Comparison of ENCODE assay signal across 8 mouse cellular contexts in the genomic region with DNA sequence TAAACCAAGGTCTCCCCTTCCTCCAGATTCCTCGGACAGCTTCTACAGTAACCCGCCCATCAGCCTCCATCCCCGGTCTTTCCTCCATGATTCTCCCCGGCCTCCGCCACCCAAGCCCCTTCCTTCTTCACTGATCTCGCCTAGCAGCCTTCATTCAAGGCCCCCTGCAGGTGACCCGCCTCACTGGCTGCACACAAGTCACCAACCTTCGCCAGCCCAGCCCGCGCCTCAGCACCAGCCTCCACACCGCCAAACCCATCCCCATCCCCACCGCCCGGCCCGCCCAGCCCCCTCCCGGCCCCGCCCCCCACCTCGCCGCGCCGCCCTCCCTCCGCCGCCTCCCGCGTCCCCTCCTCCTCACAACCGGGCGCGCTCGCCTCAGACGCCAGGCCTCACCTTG. TPM values are rescaled to one million over a fixed set of nuclear protein-coding genes. Genes with fewer than 3 reads are reported as not detected.
DNase-seq lines count a peak whose midpoint lies in the region; ATAC-seq and TF ChIP-seq lines count a peak whose summit lies in the region.

No protein-coding gene starts in this region.

- WGBS in forebrain, embryonic 13.5 days, result under 1% methylated on average over 14 of the region's 29 CpGs
- WGBS in macrophage (ENCODE audit: missing documents), result 0% methylated on average over 14 of the region's 29 CpGs

- H3K27me3 ChIP-seq in C2C12 (ENCODE audit: control insufficient read depth, insufficient read depth, insufficient read length), result no peaks in the 10 kb centered on the region
- no peaks in the 10 kb centered on the region for H3K27me3 ChIP-seq in forebrain, embryonic 13.5 days

- peak overlapping the region; percentile 96 for H3ac ChIP-seq in C2C12 (ENCODE audit: control insufficient read depth, insufficient read length, low read depth)

- peak overlapping the region; percentile 80 for H3K9ac ChIP-seq in forebrain, embryonic 13.5 days

- H3K27ac ChIP-seq in forebrain, embryonic 13.5 days, result peak overlapping the region; percentile 92
- no peak overlapping the region for H3K27ac ChIP-seq in macrophage

- peak; percentile 74 for DNase-seq in adrenal gland, postnatal 14 days
- no peak for DNase-seq in adrenal gland, adult 2 months
- peak; percentile 29 for DNase-seq in c-Kit-positive CD71-positive TER-119-positive erythroid progenitor cells, embryonic 14.5 days (ENCODE audit: low spot score)
- peak; percentile 83 for DNase-seq in kidney, postnatal 10 days
- peak; percentile 75 to 78 for DNase-seq in spleen, postnatal 36 days (ENCODE audit: low spot score in 2 of 2)

- H3K9me3 ChIP-seq in forebrain, embryonic 13.5 days (replicated peaks), result 0 out of 2 replicates have a peak, but pooled peaks cover 3% of the 10 kb centered on the region

- H3K4me3 ChIP-seq in C2C12 (ENCODE audit: insufficient read depth, poor library complexity, severe bottlenecking) (peak overlapping the region; percentile 49), macrophage (ENCODE audit: inconsistent target) (peak overlapping the region; percentile 67)
- H3K4me3 ChIP-seq in forebrain, embryonic 13.5 days, result peak overlapping the region; percentile 68

- H3K36me3 ChIP-seq in C2C12 (ENCODE audit: control insufficient read depth, insufficient read depth), result peaks cover 20% of the 10 kb centered on the region
- peaks cover 33% of the 10 kb centered on the region for H3K36me3 ChIP-seq in forebrain, embryonic 13.5 days (ENCODE audit: poor library complexity, severe bottlenecking)
- no peaks in the 10 kb centered on the region for H3K36me3 ChIP-seq in macrophage (ENCODE audit: inconsistent target)

- H3K4me1 ChIP-seq in forebrain, embryonic 13.5 days, result peaks cover 25% of the 10 kb centered on the region

- H3K79me2 ChIP-seq in C2C12 (ENCODE audit: control insufficient read depth, insufficient read depth) (peaks cover 41% of the 10 kb centered on the region), macrophage (ENCODE audit: inconsistent target) (peaks cover 37% of the 10 kb centered on the region)

- ATAC-seq in forebrain, embryonic 13.5 days, result peak; percentile 77

- no peak for TF ChIP-seq CTCF in C2C12 (IDR thresholded peaks at IDR 0.05; ENCODE audit: control insufficient read depth, insufficient read depth, insufficient read length)

- peak overlapping the region; percentile 82 for H3K4me2 ChIP-seq in forebrain, embryonic 13.5 days

- peaks cover 17% of the 10 kb centered on the region for H3K79me3 ChIP-seq in C2C12 (ENCODE audit: low read depth)

TF ChIP-seq in C2C12, 6 proteins besides CTCF, POLR2A, EP300 and RAD21:
- TF ChIP-seq FOSL1 (IDR thresholded peaks at IDR 0.05; ENCODE audit: insufficient read depth, low read length, poor library complexity, severe bottlenecking) (no peak), CEBPB (IDR thresholded peaks at IDR 0.05; ENCODE audit: low read depth) (no peak), USF1 (IDR thresholded peaks at IDR 0.05; ENCODE audit: low read depth) (no peak), MYOG (IDR thresholded peaks at IDR 0.05; ENCODE audit: control insufficient read depth, extremely low read depth, insufficient read length) (no peak), MYOD1 (IDR thresholded peaks at IDR 0.05; ENCODE audit: control insufficient read depth, insufficient read length, low read depth) (no peak), MAX (IDR thresholded peaks at IDR 0.05) (no peak)

RNA-seq across cellular contexts. Expression of gene Dcaf15, which starts 0.3 kb away (rescaled TPM):
- 16.5 and 21.0 TPM in 2 replicates for total RNA-seq in adrenal gland, postnatal 14 days (2021)
- 10 to 100 TPM; 14.4 to 18.2 TPM for total RNA-seq in adrenal gland, adult 2 months (2021)
- polyA plus RNA-seq in adrenal gland, adult 2 months (2012; rRNA removed), result 60.2 and 62.7 TPM in 2 replicates
- 45.2 TPM for polyA plus RNA-seq in C2C12 (2012; fragmentation: generic; extraction: Trizol)
- 17.0 and 19.2 TPM in 2 replicates for polyA plus RNA-seq in forebrain, embryonic 13.5 days (2015; fragmentation: Nextera tagmentation; extraction: Ambion mirVana)
- 10 to 100 TPM; 10.2 to 38.2 (median 23.3) TPM for total RNA-seq in macrophage (2018; cell fraction: chromatin; rRNA removed)
- total RNA-seq in macrophage (2018; cell fraction: cytosol; rRNA removed), result 10 to 100 TPM in 22 of 26 experiments, 1 to 10 TPM in 4; 7.7 to 18.8 (median 13.1) TPM
- total RNA-seq in macrophage (2018; cell fraction: nucleus; rRNA removed), result 10 to 100 TPM in 25 of 26 experiments, 1 to 10 TPM in 1; 8.6 to 25.9 (median 16.8) TPM
- polyA plus RNA-seq in macrophage (2018), result 8.5 to 14.2 TPM (median 10.7 TPM) in 3 replicates

RNA-seq across cellular contexts. Expression of gene Podnl1, which starts 21.6 kb away (rescaled TPM):
- 0.44 and 1.1 TPM in 2 replicates for total RNA-seq in adrenal gland, postnatal 14 days (2021)
- under 1 TPM; 0.23 to 0.31 TPM for total RNA-seq in adrenal gland, adult 2 months (2021)
- 2.4 and 2.5 TPM in 2 replicates for polyA plus RNA-seq in adrenal gland, adult 2 months (2012; rRNA removed)
- polyA plus RNA-seq in C2C12 (2012; fragmentation: generic; extraction: Trizol) (10.3 TPM), macrophage (2018) (not detected in 3 replicates)
- polyA plus RNA-seq in forebrain, embryonic 13.5 days (2015; fragmentation: Nextera tagmentation; extraction: Ambion mirVana), result 0.24 and 0.27 TPM in 2 replicates
- not detected for total RNA-seq in macrophage (2018; cell fraction: chromatin; rRNA removed)
- total RNA-seq in macrophage (2018; cell fraction: cytosol; rRNA removed), result not detected
- total RNA-seq in macrophage (2018; cell fraction: nucleus; rRNA removed), result under 1 TPM in 1 of 26 experiments, not detected in 25; 0.26 TPM

RNA-seq across cellular contexts. Expression of gene Rfx1, which starts 37.6 kb away (rescaled TPM):
- 15.2 and 17.3 TPM in 2 replicates for total RNA-seq in adrenal gland, postnatal 14 days (2021)
- 10 to 100 TPM; 17.1 to 19.9 TPM for total RNA-seq in adrenal gland, adult 2 months (2021)
- 34.5 and 36.6 TPM in 2 replicates for polyA plus RNA-seq in adrenal gland, adult 2 months (2012; rRNA removed)
- polyA plus RNA-seq in C2C12 (2012; fragmentation: generic; extraction: Trizol) (9.8 TPM), macrophage (2018) (3.6 to 8.6 TPM (median 4.9 TPM) in 3 replicates)
- 6.7 and 8.3 TPM in 2 replicates for polyA plus RNA-seq in forebrain, embryonic 13.5 days (2015; fragmentation: Nextera tagmentation; extraction: Ambion mirVana)
- total RNA-seq in macrophage (2018; cell fraction: chromatin; rRNA removed), result 10 to 100 TPM; 18.7 to 50.4 (median 34.3) TPM
- 10 to 100 TPM in 1 of 26 experiments, 1 to 10 TPM in 25; 5.0 to 10.0 (median 7.3) TPM for total RNA-seq in macrophage (2018; cell fraction: cytosol; rRNA removed)
- 10 to 100 TPM; 13.0 to 42.7 (median 21.3) TPM for total RNA-seq in macrophage (2018; cell fraction: nucleus; rRNA removed)

RNA-seq across cellular contexts. Expression of gene Gm10643, which starts 39.3 kb away (rescaled TPM):
- 2.9 and 3.0 TPM in 2 replicates for total RNA-seq in adrenal gland, postnatal 14 days (2021)
- 1 to 10 TPM; 1.6 to 4.1 TPM for total RNA-seq in adrenal gland, adult 2 months (2021)
- polyA plus RNA-seq in adrenal gland, adult 2 months (2012; rRNA removed), result 0.36 and 0.55 TPM in 2 replicates
- polyA plus RNA-seq in C2C12 (2012; fragmentation: generic; extraction: Trizol) (0.49 TPM), macrophage (2018) (0.32 to 0.52 TPM (median 0.41 TPM) in 3 replicates)
- 1.1 and 1.5 TPM in 2 replicates for polyA plus RNA-seq in forebrain, embryonic 13.5 days (2015; fragmentation: Nextera tagmentation; extraction: Ambion mirVana)
- total RNA-seq in macrophage (2018; cell fraction: chromatin; rRNA removed), result 1 to 10 TPM in 14 of 26 experiments, under 1 TPM in 4, not detected in 8; 0.53 to 3.9 (median 1.1) TPM
- under 1 TPM; 0.11 to 0.61 (median 0.30) TPM for total RNA-seq in macrophage (2018; cell fraction: cytosol; rRNA removed)
- 1 to 10 TPM in 5 of 26 experiments, under 1 TPM in 16, not detected in 5; 0.29 to 2.7 (median 0.68) TPM for total RNA-seq in macrophage (2018; cell fraction: nucleus; rRNA removed)

RNA-seq across cellular contexts. Expression of gene Cc2d1a, which starts 43.5 kb away (rescaled TPM):
- 23.8 and 31.0 TPM in 2 replicates for total RNA-seq in adrenal gland, postnatal 14 days (2021)
- 10 to 100 TPM; 28.5 to 39.0 TPM for total RNA-seq in adrenal gland, adult 2 months (2021)
- 35.8 and 37.1 TPM in 2 replicates for polyA plus RNA-seq in adrenal gland, adult 2 months (2012; rRNA removed)
- 25.2 TPM for polyA plus RNA-seq in C2C12 (2012; fragmentation: generic; extraction: Trizol)
- polyA plus RNA-seq in forebrain, embryonic 13.5 days (2015; fragmentation: Nextera tagmentation; extraction: Ambion mirVana), result 18.6 and 24.1 TPM in 2 replicates
- 10 to 100 TPM in 23 of 26 experiments, 1 to 10 TPM in 3; 7.9 to 63.0 (median 37.4) TPM for total RNA-seq in macrophage (2018; cell fraction: chromatin; rRNA removed)
- 10 to 100 TPM; 14.7 to 29.5 (median 23.4) TPM for total RNA-seq in macrophage (2018; cell fraction: cytosol; rRNA removed)
- total RNA-seq in macrophage (2018; cell fraction: nucleus; rRNA removed), result 10 to 100 TPM in 25 of 26 experiments, 1 to 10 TPM in 1; 8.4 to 33.9 (median 20.7) TPM
- polyA plus RNA-seq in macrophage (2018), result 21.7 to 24.3 TPM (median 22.4 TPM) in 3 replicates
